Mouse (Mus musculus) heart, postnatal 0 days (tissue): ENCODE measurements around the gene Olfr715. TPM values are rescaled to one million over a fixed set of nuclear protein-coding genes. Genes with fewer than 3 reads are reported as not detected.
"Not testable (repeated sequence)": the region's sequence is repeated elsewhere in the genome, so short reads cannot be mapped to it uniquely, and the experiment has no call there.

Experiments used
- ATAC-seq: fragments of 200-750 bp; cut with Nextera tagmentation; 2 replicates; pipeline ENCODE4 v1.8.0; 2017; ENCODE audit warnings: low read depth, moderate number of reproducible peaks, moderate library complexity; ENCODE audit not compliant: insufficient read depth
- DNase-seq: peaks from one replicate; pipeline ENCODE4 v3.0.0-alpha.2; 2016; ENCODE audit warnings: low spot score
- H3K27ac ChIP-seq: fragments of 300-500 bp; sonication (generic); 2 replicates; pipeline ENCODE4 v1.5.1; 2014; ENCODE audit warnings: low read depth, mild to moderate bottlenecking
- H3K27me3 ChIP-seq: fragments of 300-500 bp; sonication (generic); 2 replicates; pipeline ENCODE4 v1.6.1; 2014; ENCODE audit warnings: low read length, mixed read lengths; ENCODE audit not compliant: control insufficient read depth, insufficient read depth
- H3K36me3 ChIP-seq: fragments of 300-500 bp; sonication (generic); replicated peaks from 2 replicates; pipeline ENCODE4 v1.6.1; 2014; ENCODE audit warnings: low read length, mixed read lengths; ENCODE audit not compliant: control insufficient read depth, insufficient read depth
- H3K4me1 ChIP-seq: fragments of 300-500 bp; sonication (generic); 2 replicates; pipeline ENCODE4 v1.6.1; 2014; ENCODE audit warnings: antibody characterized with exemption; ENCODE audit not compliant: control insufficient read depth, insufficient read depth
- H3K4me2 ChIP-seq: fragments of 300-500 bp; sonication (generic); 2 replicates; pipeline ENCODE4 v1.6.1; 2014; ENCODE audit warnings: low read depth, mild to moderate bottlenecking, low read length, moderate library complexity
- H3K4me3 ChIP-seq: fragments of 300-500 bp; sonication (generic); 2 replicates; pipeline ENCODE4 v1.5.1; 2014; ENCODE audit warnings: low read depth, low read length
- H3K9ac ChIP-seq: fragments of 300-500 bp; sonication (generic); replicated peaks from 2 replicates; pipeline ENCODE4 v1.6.1; 2014; ENCODE audit warnings: low read depth, low read length, mixed read lengths
- H3K9me3 ChIP-seq: fragments of 300-500 bp; sonication (generic); replicated peaks from 2 replicates; pipeline ENCODE4 v1.6.1; 2016; ENCODE audit warnings: low read length; ENCODE audit not compliant: control insufficient read depth
- CTCF ChIP-seq: IDR thresholded peaks from 2 replicates; pipeline ENCODE4 v1.5.1; 2016; ENCODE audit warnings: antibody characterized with exemption, control low read depth, low read depth
- EP300 ChIP-seq: IDR thresholded peaks from 2 replicates; pipeline ENCODE4 v1.6.1; 2016; ENCODE audit warnings: antibody characterized with exemption, low read depth
- WGBS: fragments of 180-500 bp; shearing (Covaris S2); extraction: QIAGEN DNeasy Blood & Tissue Kit; methylation state at CpG from one replicate; pipeline ENCODE4 v1.1.7; 2014; 5-methylcytosine and 5-hydroxymethylcytosine counted together
- polyA plus RNA-seq: library from polyadenylated mRNA; unstranded; fragments of >200 nt; fragmentation: Nextera tagmentation; extraction: Ambion mirVana; gene quantifications from 2 replicates; pipeline ENCODE4 v1.2.1, GENCODE M21; 2015
- total RNA-seq: library from RNA; depleted of rRNA; stranded (reverse); fragments of >200 nt; gene quantifications from 2 replicates; pipeline ENCODE4 v1.2.3, GENCODE M21; 2014; ENCODE audit warnings: low replicate concordance; rRNA removed

The Olfr715 gene
- total RNA-seq (not detected in 2 replicates), polyA plus RNA-seq (not detected in 2 replicates)

- H3K9ac ChIP-seq, DNase-seq, H3K27me3 ChIP-seq, H3K9me3 ChIP-seq, H3K4me2 ChIP-seq, H3K4me1 ChIP-seq, ATAC-seq, H3K36me3 ChIP-seq, H3K4me3 ChIP-seq, H3K27ac ChIP-seq: not testable (repeated sequence)
- WGBS: 64% methylated on average over 1 of the region's 3 CpGs
Observed at GRCm38 (mm10) chr7:107130983-107131382, at the start of gene Olfr715. Gene Olfr715 (minus strand): TSS chr7:107131083.

GRCm38 (mm10) chr7:107180406-107180805, 49.5 kb upstream of the Olfr715 start:
- H3K27ac ChIP-seq: no peak overlapping the region
- H3K9me3 ChIP-seq: no peaks in the 10 kb centered on the region
- DNase-seq (no peak), ATAC-seq (no peak)
- H3K9ac ChIP-seq: no peak overlapping the region
- TF ChIP-seq EP300: no peak
- no peak for TF ChIP-seq CTCF
- no peaks in the 10 kb centered on the region for H3K27me3 ChIP-seq
- no peak overlapping the region for H3K4me3 ChIP-seq
- 30% methylated on average over 2 of the region's 2 CpGs for WGBS
- H3K36me3 ChIP-seq: no peaks in the 10 kb centered on the region
- H3K4me1 ChIP-seq: no peaks in the 10 kb centered on the region
- no peak overlapping the region for H3K4me2 ChIP-seq

- DNase-seq: no peak
- Histone ChIP-seq H3K4me2 (no peak within 1 kb of the TSS), H3K9me3 (no peaks in the 10 kb centered on the region; the same call in 1 of the 2 replicates), H3K4me3 (no peak within 1 kb of the TSS), H3K27me3 (no peaks in the 10 kb centered on the region), H3K9ac (no peak within 1 kb of the TSS), H3K36me3 (no peaks in the 10 kb centered on the region), H3K27ac (no peak within 1 kb of the TSS), H3K4me1 (no peaks in the 10 kb centered on the region)
- no peak for ATAC-seq
- WGBS: 68% methylated on average over 10 of the region's 10 CpGs
- TF ChIP-seq EP300 (no peak), CTCF (no peak)
Observed at GRCm38 (mm10) chr7:107166690-107167089, 35.8 kb upstream of the Olfr715 start, which contains the start of gene Nlrp14. Gene Nlrp14 (plus strand): TSS chr7:107166990.

GRCm38 (mm10) chr7:107138027-107138426, 7.1 kb upstream of the Olfr715 start, which contains the start of gene Olfr716:
Gene Olfr716 (plus strand): TSS chr7:107138327.
- not testable (repeated sequence) for H3K4me3 ChIP-seq, H3K27ac ChIP-seq, H3K9me3 ChIP-seq, H3K4me1 ChIP-seq, H3K9ac ChIP-seq, ATAC-seq, H3K27me3 ChIP-seq, H3K4me2 ChIP-seq, DNase-seq, H3K36me3 ChIP-seq
- 56% methylated on average over 2 of the region's 2 CpGs for WGBS

- not testable (repeated sequence) for H3K27ac ChIP-seq, H3K4me1 ChIP-seq, DNase-seq, H3K9ac ChIP-seq, H3K4me3 ChIP-seq, H3K9me3 ChIP-seq, H3K27me3 ChIP-seq, H3K36me3 ChIP-seq, H3K4me2 ChIP-seq, ATAC-seq
- 71% methylated on average over 1 of the region's 2 CpGs for WGBS
Observed at GRCm38 (mm10) chr7:107110269-107110668, 20.6 kb downstream of the Olfr715 start, which contains the start of gene Olfr715b. Gene Olfr715b (minus strand): TSS chr7:107110369.

- ATAC-seq: no peak
- no peak for TF ChIP-seq CTCF
- H3K4me3 ChIP-seq: no peak within 1 kb of the TSS
- no peak for DNase-seq
- WGBS: 8% methylated on average over 1 of the region's 1 CpGs
- no peaks in the 10 kb centered on the region for H3K36me3 ChIP-seq
- no peak within 1 kb of the TSS for H3K4me2 ChIP-seq
- H3K27me3 ChIP-seq: no peaks in the 10 kb centered on the region
- 0 out of 2 replicates have a peak, but pooled peaks cover 2% of the 10 kb centered on the region for H3K9me3 ChIP-seq
- no peak within 1 kb of the TSS for H3K27ac ChIP-seq
- H3K4me1 ChIP-seq: no peaks in the 10 kb centered on the region
- no peak within 1 kb of the TSS for H3K9ac ChIP-seq
Observed at GRCm38 (mm10) chr7:107092920-107093319, 38.0 kb downstream of the Olfr715 start, which contains the start of gene Olfr17. Gene Olfr17 (plus strand): TSS chr7:107093220.

Other genes with a start within 250 kb of the Olfr715 start
- gene Olfr706, start 242.9 kb downstream of the Olfr715 start, total RNA-seq: not detected in 2 replicates
- gene Olfr706, start 242.9 kb downstream of the Olfr715 start, polyA plus RNA-seq: not detected in 2 replicates
- gene Olfr707, start 229.8 kb downstream of the Olfr715 start, total RNA-seq: not detected in 2 replicates
- gene Olfr707, start 229.8 kb downstream of the Olfr715 start, polyA plus RNA-seq: not detected in 2 replicates
- not detected in 2 replicates for gene Olfr1532-ps1, start 223.1 kb downstream of the Olfr715 start, total RNA-seq
- not detected in 2 replicates for gene Olfr1532-ps1, start 223.1 kb downstream of the Olfr715 start, polyA plus RNA-seq
- gene Olfr709-ps1, start 198.9 kb downstream of the Olfr715 start, total RNA-seq: not detected in 2 replicates
- not detected in 2 replicates for gene Olfr709-ps1, start 198.9 kb downstream of the Olfr715 start, polyA plus RNA-seq
- gene Olfr710, start 182.8 kb downstream of the Olfr715 start, total RNA-seq: not detected in 2 replicates
- not detected in 2 replicates for gene Olfr710, start 182.8 kb downstream of the Olfr715 start, polyA plus RNA-seq
- gene Olfr6, start 167.1 kb downstream of the Olfr715 start, total RNA-seq: not detected in 2 replicates
- gene Olfr6, start 167.1 kb downstream of the Olfr715 start, polyA plus RNA-seq: not detected in 2 replicates
- not detected in 2 replicates for gene Olfr711, start 155.6 kb downstream of the Olfr715 start, total RNA-seq
- gene Olfr711, start 155.6 kb downstream of the Olfr715 start, polyA plus RNA-seq: not detected in 2 replicates
- not detected in 2 replicates for gene Olfr2, start 125.0 kb downstream of the Olfr715 start, total RNA-seq
- not detected in 2 replicates for gene Olfr2, start 125.0 kb downstream of the Olfr715 start, polyA plus RNA-seq
- not detected in 2 replicates for gene Olfr713, start 99.9 kb downstream of the Olfr715 start, total RNA-seq
- gene Olfr713, start 99.9 kb downstream of the Olfr715 start, polyA plus RNA-seq: not detected in 2 replicates
- gene Olfr714, start 60.1 kb downstream of the Olfr715 start, total RNA-seq: not detected in 2 replicates
- not detected in 2 replicates for gene Olfr714, start 60.1 kb downstream of the Olfr715 start, polyA plus RNA-seq
- gene Olfr17, start 37.9 kb downstream of the Olfr715 start, total RNA-seq: not detected in 2 replicates
- not detected in 2 replicates for gene Olfr17, start 37.9 kb downstream of the Olfr715 start, polyA plus RNA-seq
- not detected in 2 replicates for gene Olfr715b, start 20.7 kb downstream of the Olfr715 start, total RNA-seq
- gene Olfr715b, start 20.7 kb downstream of the Olfr715 start, polyA plus RNA-seq: not detected in 2 replicates
- gene Olfr716, start 7.2 kb upstream of the Olfr715 start, total RNA-seq: not detected in 2 replicates
- not detected in 2 replicates for gene Olfr716, start 7.2 kb upstream of the Olfr715 start, polyA plus RNA-seq
- gene Nlrp14, start 35.9 kb upstream of the Olfr715 start, total RNA-seq: not detected in 2 replicates
- not detected in 2 replicates for gene Nlrp14, start 35.9 kb upstream of the Olfr715 start, polyA plus RNA-seq
- gene Rbmxl2, start 78.4 kb upstream of the Olfr715 start, total RNA-seq: not detected in 2 replicates
- not detected in 2 replicates for gene Rbmxl2, start 78.4 kb upstream of the Olfr715 start, polyA plus RNA-seq
- gene Syt9, start 239.6 kb upstream of the Olfr715 start, total RNA-seq: 1.9 TPM in 1 of 2 replicates, not detected in the other
- gene Syt9, start 239.6 kb upstream of the Olfr715 start, polyA plus RNA-seq: 0.04 and 0.07 TPM in 2 replicates